Mouse (Mus musculus): ENCODE data around the gene Mrnip. TPM values are rescaled to one million over a fixed set of nuclear protein-coding genes. Genes with fewer than 3 reads are reported as not detected.

Mrnip gene
- polyA plus RNA-seq, 1 experiment from 2014 or later = 7.9 TPM

DNA sequence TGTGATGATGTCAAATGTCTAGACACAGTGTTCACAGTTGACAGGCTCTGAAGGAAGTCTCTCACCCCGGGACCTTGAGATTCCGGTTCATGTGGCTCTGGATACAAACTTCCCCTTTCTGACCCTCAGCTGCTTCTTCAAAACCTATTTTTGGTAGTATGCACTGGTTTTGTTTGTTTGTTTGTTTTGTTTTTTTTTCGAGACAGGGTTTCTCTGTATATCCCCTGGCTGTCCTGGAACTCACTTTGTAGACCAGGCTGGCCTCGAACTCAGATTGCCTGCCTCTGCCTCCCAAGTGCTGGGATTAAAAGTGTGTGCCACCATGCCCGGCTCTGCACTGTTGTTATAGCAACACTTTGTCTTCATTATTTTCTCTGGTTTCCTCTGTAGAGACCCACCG is 69.7 kb downstream of the Mrnip start:
- Histone ChIP-seq H3K9ac (ENCODE audit: low read depth, low read length) (no peak overlapping the region), H3K9me3 (replicated peaks; ENCODE audit: control insufficient read depth, low read length) (no peaks in the 10 kb centered on the region), H3K27ac (ENCODE audit: low read length) (no peak overlapping the region), H3K27me3 (ENCODE audit: control insufficient read depth, insufficient read depth, low read depth, low read length) (no peaks in the 10 kb centered on the region), H3K36me3 (ENCODE audit: control insufficient read depth, insufficient read depth) (no peaks in the 10 kb centered on the region), H3K4me1 (ENCODE audit: control insufficient read depth, low read depth, low read length) (peaks cover 4% of the 10 kb centered on the region; the same call in 1 of the 2 replicates), H3K4me2 (ENCODE audit: low read depth, low read length) (no peak overlapping the region), H3K4me3 (ENCODE audit: low read depth, low read length) (no peak overlapping the region)
- ATAC-seq (ENCODE audit: low read depth) = no peak
- WGBS (ENCODE audit: insufficient replicate concordance) = 41% methylated on average over 6 of the region's 6 CpGs

DNA sequence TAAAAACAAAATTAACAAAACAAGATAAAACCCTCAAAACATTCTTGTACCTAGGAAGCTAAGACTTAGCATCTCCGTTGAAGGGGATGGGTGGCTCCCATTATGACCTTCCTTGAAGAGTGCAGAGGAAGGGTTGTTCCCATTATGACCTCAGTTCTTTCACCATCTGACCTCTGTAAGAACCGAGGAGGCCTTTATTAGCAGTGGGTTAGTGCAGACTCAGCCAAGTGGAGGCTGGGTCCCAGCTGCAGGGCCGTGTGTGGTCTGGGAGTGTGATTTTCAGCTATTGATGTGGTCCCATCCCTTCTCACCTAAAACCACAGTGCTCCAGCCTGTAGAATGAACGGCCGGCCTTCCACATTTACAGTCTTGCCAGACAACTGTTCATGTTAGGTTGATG is 71.0 kb downstream of the Mrnip start:
- Histone ChIP-seq H3K9ac (ENCODE audit: low read depth, low read length) (no peak overlapping the region), H3K27ac (ENCODE audit: low read length) (no peak overlapping the region), H3K4me2 (ENCODE audit: low read depth, low read length) (no peak overlapping the region), H3K27me3 (ENCODE audit: control insufficient read depth, insufficient read depth, low read depth, low read length) (no peaks in the 10 kb centered on the region), H3K4me1 (ENCODE audit: control insufficient read depth, low read depth, low read length) (peaks cover 4% of the 10 kb centered on the region; the same call in 1 of the 2 replicates), H3K9me3 (replicated peaks; ENCODE audit: control insufficient read depth, low read length) (no peaks in the 10 kb centered on the region), H3K4me3 (ENCODE audit: low read depth, low read length) (no peak overlapping the region), H3K36me3 (ENCODE audit: control insufficient read depth, insufficient read depth) (no peaks in the 10 kb centered on the region)
- WGBS (ENCODE audit: insufficient replicate concordance) = 61% methylated on average over 5 of the region's 5 CpGs
- ATAC-seq (ENCODE audit: low read depth) = no peak; the same call in 1 of the 2 replicates

DNA sequence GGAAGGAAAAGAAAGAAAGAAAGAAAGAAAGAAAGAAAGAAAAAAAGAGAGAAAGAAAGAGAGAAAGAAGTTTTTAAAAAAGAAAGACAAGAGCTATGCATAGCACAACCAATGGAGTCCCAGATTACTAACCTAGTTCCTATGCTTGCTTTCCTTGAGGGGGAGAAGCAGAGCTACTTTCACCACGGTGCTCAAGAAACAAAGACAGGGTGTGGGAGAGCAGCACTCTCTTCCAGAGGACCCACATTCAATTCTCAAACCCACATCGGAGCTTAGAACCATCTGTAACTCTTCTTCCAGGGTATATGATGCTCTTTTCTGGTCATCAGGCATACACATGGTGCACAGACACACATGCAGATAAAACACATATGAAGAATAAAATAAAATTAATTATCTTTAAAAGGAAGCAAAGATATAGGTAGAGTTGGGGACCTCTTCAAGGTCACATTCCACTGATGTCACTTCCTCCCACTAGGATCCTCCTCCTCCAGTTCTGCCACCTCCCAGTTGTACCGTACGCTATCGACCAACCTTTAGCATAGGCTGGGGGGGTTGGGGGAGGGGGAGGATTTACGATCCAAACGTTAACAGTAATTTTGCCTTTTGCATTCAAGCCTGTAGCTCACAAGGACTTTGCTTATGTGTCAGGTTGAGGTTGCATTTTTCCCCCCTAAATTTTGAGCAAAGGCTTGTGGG is 74.4 kb downstream of the Mrnip start:
- no peaks in the 10 kb centered on the region for H3K27me3 ChIP-seq (ENCODE audit: control insufficient read depth, insufficient read depth, low read depth, low read length)
- WGBS (ENCODE audit: insufficient replicate concordance) = 71% methylated on average over 7 of the region's 7 CpGs
- H3K4me2 ChIP-seq (ENCODE audit: low read depth, low read length) = no peak overlapping the region
- no peaks in the 10 kb centered on the region for H3K4me1 ChIP-seq (ENCODE audit: control insufficient read depth, low read depth, low read length)
- no peak overlapping the region for H3K9ac ChIP-seq (ENCODE audit: low read depth, low read length)
- H3K9me3 ChIP-seq (replicated peaks; ENCODE audit: control insufficient read depth, low read length) = no peaks in the 10 kb centered on the region
- no peak for ATAC-seq (ENCODE audit: low read depth)
- H3K36me3 ChIP-seq (ENCODE audit: control insufficient read depth, insufficient read depth) = no peaks in the 10 kb centered on the region
- H3K4me3 ChIP-seq (ENCODE audit: low read depth, low read length) = no peak overlapping the region
- H3K27ac ChIP-seq (ENCODE audit: low read length) = no peak overlapping the region

Small RNAs within 50 kb of the gene (microRNA-seq; reads per million reads assigned to microRNA genes)
- gene Mir6919 = 0.98 reads per million

Other genes with a start within 250 kb of the Mrnip start
- gene Rnf130, start 149.1 kb upstream of the Mrnip start, polyA plus RNA-seq (2015; fragmentation: Nextera tagmentation; extraction: Ambion mirVana) = 21.3 and 21.9 TPM in 2 replicates
- gene Tbc1d9b, start 43.0 kb upstream of the Mrnip start, polyA plus RNA-seq (2015; fragmentation: Nextera tagmentation; extraction: Ambion mirVana) = 12.9 and 13.1 TPM in 2 replicates
- 165 and 182 TPM in 2 replicates for gene Sqstm1, start 36.4 kb downstream of the Mrnip start, polyA plus RNA-seq (2015; fragmentation: Nextera tagmentation; extraction: Ambion mirVana)
- gene Mgat4b, start 36.4 kb downstream of the Mrnip start, polyA plus RNA-seq (2015; fragmentation: Nextera tagmentation; extraction: Ambion mirVana) = 2.2 and 3.1 TPM in 2 replicates
- 0.50 and 0.61 TPM in 2 replicates for gene Ltc4s, start 64.2 kb downstream of the Mrnip start, polyA plus RNA-seq (2015; fragmentation: Nextera tagmentation; extraction: Ambion mirVana)
- 1.3 and 1.5 TPM in 2 replicates for gene Maml1, start 117.9 kb downstream of the Mrnip start, polyA plus RNA-seq (2015; fragmentation: Nextera tagmentation; extraction: Ambion mirVana)
- 172 and 184 TPM in 2 replicates for gene Canx, start 151.2 kb downstream of the Mrnip start, polyA plus RNA-seq (2015; fragmentation: Nextera tagmentation; extraction: Ambion mirVana)
- not detected in 2 replicates for gene Cby3, start 180.0 kb downstream of the Mrnip start, polyA plus RNA-seq (2015; fragmentation: Nextera tagmentation; extraction: Ambion mirVana)
- 93.6 and 95.8 TPM in 2 replicates for gene Hnrnph1, start 202.5 kb downstream of the Mrnip start, polyA plus RNA-seq (2015; fragmentation: Nextera tagmentation; extraction: Ambion mirVana)

Data from liver, embryonic 16.5 days (tissue).